Mouse (Mus musculus): ENCODE measurements around the gene Megf8. TPM values are rescaled to one million over a fixed set of nuclear protein-coding genes. Genes with fewer than 3 reads are reported as not detected.

Gene Megf8
- total RNA-seq, 2 experiments from 2014 or later, result 37.8 to 47.0 TPM

GRCm38 (mm10) chr7:25326233-25326632 is 9.3 kb downstream of the Megf8 start:
- no peak for DNase-seq (ENCODE audit: low spot score in 2 of 2)

GRCm38 (mm10) chr7:25333596-25334307 is 16.8 kb downstream of the Megf8 start:
- peak; percentile 53 to 75 for DNase-seq (ENCODE audit: low spot score in 2 of 2)

- no peak for DNase-seq (ENCODE audit: low spot score in 2 of 2)
These were observed 17.5 kb downstream of the Megf8 start for GRCm38 (mm10) chr7:25334472-25334871.

- no peak for DNase-seq (ENCODE audit: low spot score in 2 of 2)
These were observed 22.4 kb downstream of the Megf8 start for GRCm38 (mm10) chr7:25339329-25339728.

- no peak for DNase-seq (ENCODE audit: low spot score in 2 of 2)
These were observed 24.2 kb downstream of the Megf8 start for GRCm38 (mm10) chr7:25341000-25341784.

GRCm38 (mm10) chr7:25348861-25349260 is 31.9 kb downstream of the Megf8 start:
- no peak for DNase-seq (ENCODE audit: low spot score in 2 of 2)

GRCm38 (mm10) chr7:25358721-25359206 is 41.8 kb downstream of the Megf8 start:
- DNase-seq (ENCODE audit: low spot score in 2 of 2), result no peak

GRCm38 (mm10) chr7:25363151-25363550 is 46.2 kb downstream of the Megf8 start:
- peak in 1 of 2 experiments; percentile 42 for DNase-seq (ENCODE audit: low spot score in 2 of 2)

- no peak for DNase-seq (ENCODE audit: low spot score in 2 of 2)
These were observed 46.7 kb downstream of the Megf8 start for GRCm38 (mm10) chr7:25363632-25364031.

- DNase-seq (ENCODE audit: low spot score in 2 of 2), result no peak
These were observed 49.1 kb downstream of the Megf8 start for GRCm38 (mm10) chr7:25365937-25366625.

- DNase-seq (ENCODE audit: low spot score in 2 of 2), result peak in 1 of 2 experiments; percentile 31
These were observed 50.8 kb downstream of the Megf8 start for GRCm38 (mm10) chr7:25367632-25368293.

- no peak for DNase-seq (ENCODE audit: low spot score in 2 of 2)
These were observed 51.4 kb downstream of the Megf8 start for GRCm38 (mm10) chr7:25368333-25368732.

GRCm38 (mm10) chr7:25369058-25369749 is 52.2 kb downstream of the Megf8 start, which contains the start of gene Cnfn:
TSS of gene Cnfn (minus strand) at chr7:25369724.
- no peak for DNase-seq (ENCODE audit: low spot score in 2 of 2)

- no peak for DNase-seq (ENCODE audit: low spot score in 2 of 2)
These were observed 55.5 kb downstream of the Megf8 start for GRCm38 (mm10) chr7:25372441-25372840.

GRCm38 (mm10) chr7:25376556-25376955 is 59.6 kb downstream of the Megf8 start:
- DNase-seq (ENCODE audit: low spot score in 2 of 2), result peak; percentile 82 to 83

GRCm38 (mm10) chr7:25377100-25377700 is 60.2 kb downstream of the Megf8 start:
- peak in 1 of 2 experiments; percentile 49 for DNase-seq (ENCODE audit: low spot score in 2 of 2)

GRCm38 (mm10) chr7:25378181-25379100 is 61.5 kb downstream of the Megf8 start:
- DNase-seq (ENCODE audit: low spot score in 2 of 2), result no peak

GRCm38 (mm10) chr7:25379551-25380351 is 62.8 kb downstream of the Megf8 start:
- peak in 1 of 2 experiments; percentile 56 for DNase-seq (ENCODE audit: low spot score in 2 of 2)

All from adrenal gland, adult 18-20 months (tissue).